Mouse (Mus musculus) granulocyte monocyte progenitor cell, adult 5-6 weeks (primary cell): ENCODE measurements around the gene Ffar3. TPM values are rescaled to one million over a fixed set of nuclear protein-coding genes. Genes with fewer than 3 reads are reported as not detected.

Experiments
- total RNA-seq, 2 experiments: library from RNA; stranded (forward) in 1 of 2; stranded (reverse) in 1 of 2; fragments of 200-712, 200-1000 nt in 1 of 2; fragments of >200 nt in 1 of 2; fragmentation: Nextera tagmentation in 1 of 2; gene quantifications; 2 replicates each; pipeline ENCODE4 v1.2.3; 2014 to 2017

The Ffar3 gene
- total RNA-seq, 2 experiments from 2014 or later: not detected

Other genes starting within 250 kb of the Ffar3 start
- gene Upk1a, start 243.3 kb downstream of the Ffar3 start, total RNA-seq (2014; fragmentation: Nextera tagmentation): 3.4 TPM in 1 of 2 replicates, not detected in the other
- gene Upk1a, start 243.3 kb downstream of the Ffar3 start, total RNA-seq (2017): not detected in 2 replicates
- gene Cox6b1, start 230.0 kb downstream of the Ffar3 start, total RNA-seq (2014; fragmentation: Nextera tagmentation): 436 and 560 TPM in 2 replicates
- gene Cox6b1, start 230.0 kb downstream of the Ffar3 start, total RNA-seq (2017): 470 and 484 TPM in 2 replicates
- not detected in 2 replicates for gene Etv2, start 220.3 kb downstream of the Ffar3 start, total RNA-seq (2014; fragmentation: Nextera tagmentation)
- gene Etv2, start 220.3 kb downstream of the Ffar3 start, total RNA-seq (2017): not detected in 2 replicates
- gene Rbm42, start 205.9 kb downstream of the Ffar3 start, total RNA-seq (2014; fragmentation: Nextera tagmentation): 45.7 and 57.1 TPM in 2 replicates
- gene Rbm42, start 205.9 kb downstream of the Ffar3 start, total RNA-seq (2017): 38.3 and 48.0 TPM in 2 replicates
- 39.1 and 43.7 TPM in 2 replicates for gene Haus5, start 191.2 kb downstream of the Ffar3 start, total RNA-seq (2014; fragmentation: Nextera tagmentation)
- gene Haus5, start 191.2 kb downstream of the Ffar3 start, total RNA-seq (2017): 18.4 and 33.2 TPM in 2 replicates
- not detected in 2 replicates for gene Pmis2, start 184.6 kb downstream of the Ffar3 start, total RNA-seq (2014; fragmentation: Nextera tagmentation)
- not detected in 2 replicates for gene Pmis2, start 184.6 kb downstream of the Ffar3 start, total RNA-seq (2017)
- gene 2200002J24Rik, start 157.3 kb downstream of the Ffar3 start, total RNA-seq (2014; fragmentation: Nextera tagmentation): not detected in 2 replicates
- gene 2200002J24Rik, start 157.3 kb downstream of the Ffar3 start, total RNA-seq (2017): not detected in 2 replicates
- 1.5 TPM in 1 of 2 replicates, not detected in the other for gene Atp4a, start 144.0 kb downstream of the Ffar3 start, total RNA-seq (2014; fragmentation: Nextera tagmentation)
- gene Atp4a, start 144.0 kb downstream of the Ffar3 start, total RNA-seq (2017): 0.22 and 3.5 TPM in 2 replicates
- gene Tmem147, start 126.6 kb downstream of the Ffar3 start, total RNA-seq (2014; fragmentation: Nextera tagmentation): 160 and 219 TPM in 2 replicates
- 71.5 and 106 TPM in 2 replicates for gene Tmem147, start 126.6 kb downstream of the Ffar3 start, total RNA-seq (2017)
- gene Gapdhs, start 112.5 kb downstream of the Ffar3 start, total RNA-seq (2014; fragmentation: Nextera tagmentation): not detected in 2 replicates
- gene Gapdhs, start 112.5 kb downstream of the Ffar3 start, total RNA-seq (2017): not detected in 2 replicates
- gene Sbsn, start 104.7 kb downstream of the Ffar3 start, total RNA-seq (2014; fragmentation: Nextera tagmentation): 2.4 and 3.7 TPM in 2 replicates
- gene Sbsn, start 104.7 kb downstream of the Ffar3 start, total RNA-seq (2017): 1.2 TPM in 1 of 2 replicates, not detected in the other
- gene Dmkn, start 92.4 kb downstream of the Ffar3 start, total RNA-seq (2014; fragmentation: Nextera tagmentation): 68.4 and 69.3 TPM in 2 replicates
- gene Dmkn, start 92.4 kb downstream of the Ffar3 start, total RNA-seq (2017): 81.3 and 133 TPM in 2 replicates
- gene Krtdap, start 68.3 kb downstream of the Ffar3 start, total RNA-seq (2014; fragmentation: Nextera tagmentation): not detected in 2 replicates
- not detected in 2 replicates for gene Krtdap, start 68.3 kb downstream of the Ffar3 start, total RNA-seq (2017)
- gene Ffar2, start 32.4 kb downstream of the Ffar3 start, total RNA-seq (2014; fragmentation: Nextera tagmentation): 6.5 and 17.9 TPM in 2 replicates
- gene Ffar2, start 32.4 kb downstream of the Ffar3 start, total RNA-seq (2017): 23.4 and 26.4 TPM in 2 replicates
- not detected in 2 replicates for gene Ffar1, start 5.4 kb upstream of the Ffar3 start, total RNA-seq (2014; fragmentation: Nextera tagmentation)
- not detected in 2 replicates for gene Ffar1, start 5.4 kb upstream of the Ffar3 start, total RNA-seq (2017)
- gene Cd22, start 24.2 kb upstream of the Ffar3 start, total RNA-seq (2014; fragmentation: Nextera tagmentation): not detected in 2 replicates
- not detected in 2 replicates for gene Cd22, start 24.2 kb upstream of the Ffar3 start, total RNA-seq (2017)
- gene Mag, start 58.7 kb upstream of the Ffar3 start, total RNA-seq (2014; fragmentation: Nextera tagmentation): 0.81 TPM in 1 of 2 replicates, not detected in the other
- 0.46 TPM in 1 of 2 replicates, not detected in the other for gene Mag, start 58.7 kb upstream of the Ffar3 start, total RNA-seq (2017)
- gene Hamp2, start 68.5 kb upstream of the Ffar3 start, total RNA-seq (2014; fragmentation: Nextera tagmentation): not detected in 2 replicates
- gene Hamp2, start 68.5 kb upstream of the Ffar3 start, total RNA-seq (2017): not detected in 2 replicates
- gene Hamp, start 87.9 kb upstream of the Ffar3 start, total RNA-seq (2014; fragmentation: Nextera tagmentation): not detected in 2 replicates
- gene Hamp, start 87.9 kb upstream of the Ffar3 start, total RNA-seq (2017): not detected in 2 replicates
- 87.7 and 105 TPM in 2 replicates for gene Usf2, start 100.6 kb upstream of the Ffar3 start, total RNA-seq (2014; fragmentation: Nextera tagmentation)
- 103 and 128 TPM in 2 replicates for gene Usf2, start 100.6 kb upstream of the Ffar3 start, total RNA-seq (2017)
- not detected in 2 replicates for gene Lsr, start 117.3 kb upstream of the Ffar3 start, total RNA-seq (2014; fragmentation: Nextera tagmentation)
- gene Lsr, start 117.3 kb upstream of the Ffar3 start, total RNA-seq (2017): 0.10 and 0.22 TPM in 2 replicates
- not detected in 2 replicates for gene Fam187b, start 117.6 kb upstream of the Ffar3 start, total RNA-seq (2014; fragmentation: Nextera tagmentation)
- not detected in 2 replicates for gene Fam187b, start 117.6 kb upstream of the Ffar3 start, total RNA-seq (2017)
- gene Fxyd5, start 186.3 kb upstream of the Ffar3 start, total RNA-seq (2014; fragmentation: Nextera tagmentation): 332 and 404 TPM in 2 replicates
- gene Fxyd5, start 186.3 kb upstream of the Ffar3 start, total RNA-seq (2017): 209 and 277 TPM in 2 replicates
- gene Fxyd7, start 195.3 kb upstream of the Ffar3 start, total RNA-seq (2014; fragmentation: Nextera tagmentation): not detected in 2 replicates
- gene Fxyd7, start 195.3 kb upstream of the Ffar3 start, total RNA-seq (2017): not detected in 2 replicates
- not detected in 2 replicates for gene Fxyd1, start 201.0 kb upstream of the Ffar3 start, total RNA-seq (2014; fragmentation: Nextera tagmentation)
- gene Fxyd1, start 201.0 kb upstream of the Ffar3 start, total RNA-seq (2017): not detected in 2 replicates
- gene Lgi4, start 203.2 kb upstream of the Ffar3 start, total RNA-seq (2014; fragmentation: Nextera tagmentation): not detected in 2 replicates
- gene Lgi4, start 203.2 kb upstream of the Ffar3 start, total RNA-seq (2017): not detected in 2 replicates
- gene Fxyd3, start 220.5 kb upstream of the Ffar3 start, total RNA-seq (2014; fragmentation: Nextera tagmentation): not detected in 2 replicates
- gene Fxyd3, start 220.5 kb upstream of the Ffar3 start, total RNA-seq (2017): not detected in 2 replicates